Mouse (Mus musculus) heart, postnatal 0 days (tissue): ENCODE measurements around the gene Ddx27.

ENCODE experiments used
- CTCF ChIP-seq: IDR thresholded peaks from 2 replicates; pipeline ENCODE4 v1.5.1; 2016; ENCODE audit warnings: antibody characterized with exemption, control low read depth, low read depth
- EP300 ChIP-seq: IDR thresholded peaks from 2 replicates; pipeline ENCODE4 v1.6.1; 2016; ENCODE audit warnings: antibody characterized with exemption, low read depth

- TF ChIP-seq CTCF (peak; percentile 100), EP300 (no peak)
Observed at GRCm38 (mm10) chr2:167071641-167072601, 56.9 kb downstream of the Ddx27 start.
